ENCODE assay signal across 14 mouse cellular contexts in genomic region chr17:27130246-27130645, GRCm38 (mm10). TPM values are rescaled to one million over a fixed set of nuclear protein-coding genes. Genes with fewer than 3 reads are reported as not detected.
DNase-seq lines count a peak whose midpoint lies in the region; ATAC-seq and TF ChIP-seq lines count a peak whose summit lies in the region.
"Had no signal": no experiment of that assay in that cellular context is flagged by ENCODE, and none has a peak within 500 bp of the region (broad histone marks: within the 10 kb centered on the region; RNA-seq: fewer than 3 reads in every experiment).

No protein-coding gene starts in this region.

- no peak for ATAC-seq in kidney, postnatal 0 days (replicated peaks; ENCODE audit: low FRiP score, low read depth)
- ATAC-seq in kidney, embryonic 15.5 days (replicated peaks; ENCODE audit: low FRiP score) = no peak
- no peak for ATAC-seq in embryonic facial prominence, embryonic 14.5 days (ENCODE audit: low read depth)
- no peak for ATAC-seq in liver, embryonic 12.5 days
- no peak for ATAC-seq in stomach, embryonic 16.5 days (ENCODE audit: insufficient read depth, low FRiP score)
- ATAC-seq: activated CD4-positive, CD25-positive, alpha-beta regulatory T cell, adult 4 months had no signal

- no peaks in the 10 kb centered on the region for H3K27me3 ChIP-seq in kidney, postnatal 0 days (ENCODE audit: insufficient read depth, low read length)
- peaks cover 12% of the 10 kb centered on the region; the same call in 1 of the 2 replicates for H3K27me3 ChIP-seq in kidney, embryonic 15.5 days
- no peaks in the 10 kb centered on the region for H3K27me3 ChIP-seq in embryonic facial prominence, embryonic 14.5 days (replicated peaks; ENCODE audit: control insufficient read depth, insufficient read depth, low read length)
- H3K27me3 ChIP-seq in liver, embryonic 12.5 days (replicated peaks) = no peaks in the 10 kb centered on the region
- no peaks in the 10 kb centered on the region for H3K27me3 ChIP-seq in stomach, embryonic 16.5 days (ENCODE audit: control insufficient read depth, insufficient read depth, low read length)

- no peaks in the 10 kb centered on the region for H3K9me3 ChIP-seq in kidney, postnatal 0 days (replicated peaks; ENCODE audit: low read length)
- H3K9me3 ChIP-seq in kidney, embryonic 15.5 days (replicated peaks) = no peaks in the 10 kb centered on the region
- no peaks in the 10 kb centered on the region for H3K9me3 ChIP-seq in embryonic facial prominence, embryonic 14.5 days (ENCODE audit: control insufficient read depth, low read length)
- H3K9me3 ChIP-seq in liver, embryonic 12.5 days (replicated peaks) = no peaks in the 10 kb centered on the region
- H3K9me3 ChIP-seq in stomach, embryonic 16.5 days (replicated peaks; ENCODE audit: control insufficient read depth, low read length) = no peaks in the 10 kb centered on the region

- H3K4me2 ChIP-seq in kidney, postnatal 0 days (ENCODE audit: low read length) = peak overlapping the region; percentile 10; the same call in 1 of the 2 replicates
- H3K4me2 ChIP-seq in kidney, embryonic 15.5 days = no peak overlapping the region
- no peak overlapping the region for H3K4me2 ChIP-seq in embryonic facial prominence, embryonic 14.5 days (ENCODE audit: low read depth, low read length)
- peak overlapping the region; percentile 19; the same call in 1 of the 2 replicates for H3K4me2 ChIP-seq in liver, embryonic 12.5 days
- no peak overlapping the region for H3K4me2 ChIP-seq in stomach, embryonic 16.5 days (ENCODE audit: low read depth, low read length)

- H3K4me3 ChIP-seq in kidney, postnatal 0 days (replicated peaks; ENCODE audit: low read depth, low read length) = no peak overlapping the region
- no peak overlapping the region for H3K4me3 ChIP-seq in kidney, embryonic 15.5 days (replicated peaks)
- H3K4me3 ChIP-seq in embryonic facial prominence, embryonic 14.5 days (ENCODE audit: low read depth, low read length) = no peak overlapping the region
- H3K4me3 ChIP-seq in liver, embryonic 12.5 days = no peak overlapping the region
- H3K4me3 ChIP-seq in stomach, embryonic 16.5 days (replicated peaks; ENCODE audit: low read length) = no peak overlapping the region
- H3K4me3 ChIP-seq: erythroblast, embryonic 14.5 days had no signal

- no peak overlapping the region for H3K27ac ChIP-seq in kidney, postnatal 0 days
- no peak overlapping the region for H3K27ac ChIP-seq in kidney, embryonic 15.5 days
- no peak overlapping the region for H3K27ac ChIP-seq in embryonic facial prominence, embryonic 14.5 days (replicated peaks; ENCODE audit: low read depth, low read length)
- no peak overlapping the region; the same call in 1 of the 2 replicates for H3K27ac ChIP-seq in liver, embryonic 12.5 days
- no peak overlapping the region for H3K27ac ChIP-seq in stomach, embryonic 16.5 days (ENCODE audit: low read length)

- no peak for DNase-seq in kidney, postnatal 0 days (ENCODE audit: low spot score)
- peak; percentile 37 for DNase-seq in embryonic facial prominence, embryonic 14.5 days (ENCODE audit: low spot score)
- no peak for DNase-seq in urinary bladder, postnatal 14 days (ENCODE audit: low spot score)
- no peak for DNase-seq in right cerebral cortex, postnatal 4 days
- no peak for DNase-seq in kidney, adult 11 months
- DNase-seq: cerebellum, adult 2 months; heart, adult 18-20 months; kidney, adult 18-20 months; retina, postnatal 1 day had no signal

- H3K9ac ChIP-seq in kidney, postnatal 0 days (ENCODE audit: low read depth, low read length) = no peak overlapping the region
- no peak overlapping the region for H3K9ac ChIP-seq in kidney, embryonic 15.5 days
- H3K9ac ChIP-seq in embryonic facial prominence, embryonic 14.5 days (ENCODE audit: low read depth, low read length) = peak overlapping the region; percentile 19; the same call in 1 of the 2 replicates
- H3K9ac ChIP-seq in liver, embryonic 12.5 days = no peak overlapping the region
- peak overlapping the region; percentile 44 for H3K9ac ChIP-seq in stomach, embryonic 16.5 days (ENCODE audit: low read length)

- H3K36me3 ChIP-seq in kidney, postnatal 0 days (ENCODE audit: insufficient read depth, low read length) = 0 out of 2 replicates have a peak, but pooled peaks cover 6% of the 10 kb centered on the region
- peaks cover 24% of the 10 kb centered on the region for H3K36me3 ChIP-seq in kidney, embryonic 15.5 days
- 0 out of 2 replicates have a peak, but pooled peaks cover 4% of the 10 kb centered on the region for H3K36me3 ChIP-seq in embryonic facial prominence, embryonic 14.5 days (ENCODE audit: control insufficient read depth, insufficient read depth, low read length)
- peaks cover 40% of the 10 kb centered on the region for H3K36me3 ChIP-seq in liver, embryonic 12.5 days
- H3K36me3 ChIP-seq in stomach, embryonic 16.5 days (ENCODE audit: control insufficient read depth, insufficient read depth, low read length) = no peaks in the 10 kb centered on the region

- peaks cover 33% of the 10 kb centered on the region for H3K4me1 ChIP-seq in kidney, postnatal 0 days (replicated peaks; ENCODE audit: insufficient read depth, low read length)
- peaks cover 59% of the 10 kb centered on the region for H3K4me1 ChIP-seq in kidney, embryonic 15.5 days
- H3K4me1 ChIP-seq in embryonic facial prominence, embryonic 14.5 days (ENCODE audit: control insufficient read depth, insufficient read depth, low read length) = peaks cover 17% of the 10 kb centered on the region
- H3K4me1 ChIP-seq in liver, embryonic 12.5 days = peaks cover 61% of the 10 kb centered on the region
- H3K4me1 ChIP-seq in stomach, embryonic 16.5 days (ENCODE audit: control insufficient read depth, insufficient read depth, low read length) = peaks cover 33% of the 10 kb centered on the region

- TF ChIP-seq CTCF in kidney, postnatal 0 days (IDR thresholded peaks at IDR 0.05; ENCODE audit: low read depth) = no peak

- WGBS in kidney, postnatal 0 days = 54% methylated on average over 9 of the region's 9 CpGs
- WGBS in kidney, embryonic 15.5 days = 44% methylated on average over 9 of the region's 9 CpGs
- 54% methylated on average over 9 of the region's 9 CpGs for WGBS in embryonic facial prominence, embryonic 14.5 days
- WGBS in liver, embryonic 12.5 days (ENCODE audit: insufficient replicate concordance) = 68% methylated on average over 9 of the region's 9 CpGs
- 40% methylated on average over 9 of the region's 9 CpGs for WGBS in stomach, embryonic 16.5 days

RNA-seq across cellular contexts. Expression of gene Uqcc2, which starts 3.5 kb away (rescaled TPM):
- polyA plus RNA-seq in kidney, postnatal 0 days (2015; fragmentation: Nextera tagmentation; extraction: Ambion mirVana) = 286 and 315 TPM in 2 replicates
- polyA plus RNA-seq in kidney, embryonic 15.5 days (2015; fragmentation: Nextera tagmentation; extraction: Ambion mirVana) = 297 and 300 TPM in 2 replicates
- 343 and 350 TPM in 2 replicates for polyA plus RNA-seq in embryonic facial prominence, embryonic 14.5 days (2014; fragmentation: Nextera tagmentation; extraction: Ambion mirVana)
- polyA plus RNA-seq in liver, embryonic 12.5 days (2016; fragmentation: Nextera tagmentation; extraction: Ambion mirVana) = 254 and 262 TPM in 2 replicates
- polyA plus RNA-seq in stomach, embryonic 16.5 days (2015; fragmentation: Nextera tagmentation; extraction: Ambion mirVana) = 243 and 267 TPM in 2 replicates

RNA-seq across cellular contexts. Expression of gene Ip6k3, which starts 37.3 kb away (rescaled TPM):
- polyA plus RNA-seq in kidney, postnatal 0 days (2015; fragmentation: Nextera tagmentation; extraction: Ambion mirVana) = 0.18 and 0.43 TPM in 2 replicates
- 0.10 and 0.27 TPM in 2 replicates for polyA plus RNA-seq in kidney, embryonic 15.5 days (2015; fragmentation: Nextera tagmentation; extraction: Ambion mirVana)
- polyA plus RNA-seq in embryonic facial prominence, embryonic 14.5 days (2014; fragmentation: Nextera tagmentation; extraction: Ambion mirVana) = 0.59 and 1.1 TPM in 2 replicates
- polyA plus RNA-seq in liver, embryonic 12.5 days (2016; fragmentation: Nextera tagmentation; extraction: Ambion mirVana) = 0.13 TPM in 1 of 2 replicates, not detected in the other
- 0.34 and 1.3 TPM in 2 replicates for polyA plus RNA-seq in stomach, embryonic 16.5 days (2015; fragmentation: Nextera tagmentation; extraction: Ambion mirVana)
- polyA plus RNA-seq: activated CD4-positive, CD25-positive, alpha-beta regulatory T cell, adult 4 months; erythroblast, embryonic 14.5 days had no signal

Comparison
In these comparisons a context has a peak if more than half of its experiments do, and no peak if none do; other contexts are left out.
1. H3K4me2 ChIP-seq: peak in kidney, postnatal 0 days (single experiment) and liver, embryonic 12.5 days (single experiment); none in kidney, embryonic 15.5 days (single experiment), embryonic facial prominence, embryonic 14.5 days (single experiment) and stomach, embryonic 16.5 days (single experiment).
2. H3K9ac ChIP-seq: peak in embryonic facial prominence, embryonic 14.5 days (single experiment) and stomach, embryonic 16.5 days (single experiment); none in kidney, postnatal 0 days (single experiment), kidney, embryonic 15.5 days (single experiment) and liver, embryonic 12.5 days (single experiment).